Mouse (Mus musculus) stomach, embryonic 14.5 days (tissue): ENCODE measurements around the gene Mitd1. TPM values are rescaled to one million over a fixed set of nuclear protein-coding genes. Genes with fewer than 3 reads are reported as not detected.

Source experiments
- ATAC-seq: fragments of 200-750 bp; cut with Nextera tagmentation; 2 replicates; pipeline ENCODE4 v1.8.0; 2017; ENCODE audit warnings: low read depth, moderate TSS enrichment; ENCODE audit not compliant: insufficient number of reproducible peaks, insufficient read depth, low FRiP score
- H3K27ac ChIP-seq: fragments of 300-500 bp; sonication (generic); 2 replicates; pipeline ENCODE4 v1.5.1; 2014; ENCODE audit warnings: mild to moderate bottlenecking, low read length, moderate library complexity, mixed read lengths
- H3K27me3 ChIP-seq: fragments of 300-500 bp; sonication (generic); 2 replicates; pipeline ENCODE4 v1.6.1; 2014; ENCODE audit warnings: low read length, control low read depth, mixed read lengths; ENCODE audit not compliant: control insufficient read depth, insufficient read depth
- H3K36me3 ChIP-seq: fragments of 300-500 bp; sonication (generic); 2 replicates; pipeline ENCODE4 v1.6.1; 2014; ENCODE audit warnings: mild to moderate bottlenecking, control low read depth, low read length, moderate library complexity, mixed read lengths; ENCODE audit not compliant: control insufficient read depth, insufficient read depth
- H3K4me1 ChIP-seq: fragments of 300-500 bp; sonication (generic); 2 replicates; pipeline ENCODE4 v1.6.1; 2014; ENCODE audit warnings: low read length, control low read depth, mixed read lengths; ENCODE audit not compliant: control insufficient read depth, insufficient read depth
- H3K4me2 ChIP-seq: fragments of 300-500 bp; sonication (generic); replicated peaks from 2 replicates; pipeline ENCODE4 v1.6.1; 2014; ENCODE audit warnings: low read depth, low read length, control low read depth
- H3K4me3 ChIP-seq: fragments of 300-500 bp; sonication (generic); 2 replicates; pipeline ENCODE4 v1.5.1; 2014; ENCODE audit warnings: low read depth, low read length, control low read depth
- H3K9ac ChIP-seq: fragments of 300-500 bp; sonication (generic); replicated peaks from 2 replicates; pipeline ENCODE4 v1.6.1; 2014; ENCODE audit warnings: low read depth, mild to moderate bottlenecking, control low read depth, low read length, moderate library complexity, mixed read lengths
- H3K9me3 ChIP-seq: fragments of 300-500 bp; sonication (generic); 2 replicates; pipeline ENCODE4 v1.6.1; 2016; ENCODE audit warnings: low read depth, low read length, control low read depth; ENCODE audit not compliant: control insufficient read depth
- WGBS: fragments of 180-500 bp; shearing (Covaris S2); extraction: QIAGEN DNeasy Blood & Tissue Kit; methylation state at CpG from one replicate; pipeline ENCODE4 v1.1.7; 2014; 5-methylcytosine and 5-hydroxymethylcytosine counted together
- polyA plus RNA-seq: library from polyadenylated mRNA; unstranded; fragments of >200 nt; fragmentation: Nextera tagmentation; extraction: Ambion mirVana; gene quantifications from 2 replicates; pipeline ENCODE4 v1.2.1, GENCODE M21; 2014

Mitd1 gene
- polyA plus RNA-seq, 1 experiment from 2014 or later, result 33.0 TPM

- Histone ChIP-seq H3K27me3 (no peaks in the 10 kb centered on the region), H3K9ac (no peak overlapping the region), H3K27ac (no peak overlapping the region), H3K4me1 (no peaks in the 10 kb centered on the region), H3K36me3 (peaks cover 35% of the 10 kb centered on the region), H3K9me3 (no peaks in the 10 kb centered on the region), H3K4me2 (no peak overlapping the region), H3K4me3 (no peak overlapping the region)
- ATAC-seq, result no peak
- 55% methylated on average over 6 of the region's 6 CpGs for WGBS
Measured at GRCm38 (mm10) chr1:37900288-37900687, 10.1 kb upstream of the Mitd1 start.

- Histone ChIP-seq H3K9ac (no peak overlapping the region), H3K9me3 (no peaks in the 10 kb centered on the region), H3K4me3 (no peak overlapping the region), H3K36me3 (peaks cover 40% of the 10 kb centered on the region), H3K4me2 (no peak overlapping the region), H3K27me3 (no peaks in the 10 kb centered on the region), H3K27ac (no peak overlapping the region), H3K4me1 (no peaks in the 10 kb centered on the region)
- 67% methylated on average over 4 of the region's 4 CpGs for WGBS
- ATAC-seq, result no peak
Measured at GRCm38 (mm10) chr1:37899816-37900215, 9.6 kb upstream of the Mitd1 start.

DNA sequence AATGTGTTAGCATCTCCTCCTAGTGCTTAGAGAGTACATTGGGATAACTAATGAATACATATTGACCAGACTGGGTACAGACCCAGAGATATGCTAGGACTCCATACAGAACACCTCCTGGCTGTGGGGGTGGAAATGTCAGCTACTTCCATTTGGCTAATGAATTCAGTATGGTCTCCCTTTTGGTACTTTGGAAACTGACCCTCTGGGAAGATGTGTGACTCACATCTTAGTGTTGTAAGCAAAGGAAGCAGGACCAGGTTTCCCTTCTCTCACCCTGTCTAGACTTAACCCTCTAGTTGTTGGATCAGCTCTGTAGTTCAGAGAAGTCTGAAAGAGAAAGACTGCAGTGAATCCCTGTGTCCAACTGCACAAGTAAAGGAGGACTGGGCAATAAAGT lies 4.4 kb upstream of the Mitd1 start:
- no peak overlapping the region for H3K4me3 ChIP-seq
- no peak for ATAC-seq
- no peak overlapping the region for H3K9ac ChIP-seq
- H3K36me3 ChIP-seq, result peaks cover 46% of the 10 kb centered on the region
- no peaks in the 10 kb centered on the region for H3K9me3 ChIP-seq
- H3K4me2 ChIP-seq, result no peak overlapping the region
- no peak overlapping the region for H3K27ac ChIP-seq
- peaks cover 5% of the 10 kb centered on the region; the same call in 1 of the 2 replicates for H3K4me1 ChIP-seq
- no peaks in the 10 kb centered on the region for H3K27me3 ChIP-seq

DNA sequence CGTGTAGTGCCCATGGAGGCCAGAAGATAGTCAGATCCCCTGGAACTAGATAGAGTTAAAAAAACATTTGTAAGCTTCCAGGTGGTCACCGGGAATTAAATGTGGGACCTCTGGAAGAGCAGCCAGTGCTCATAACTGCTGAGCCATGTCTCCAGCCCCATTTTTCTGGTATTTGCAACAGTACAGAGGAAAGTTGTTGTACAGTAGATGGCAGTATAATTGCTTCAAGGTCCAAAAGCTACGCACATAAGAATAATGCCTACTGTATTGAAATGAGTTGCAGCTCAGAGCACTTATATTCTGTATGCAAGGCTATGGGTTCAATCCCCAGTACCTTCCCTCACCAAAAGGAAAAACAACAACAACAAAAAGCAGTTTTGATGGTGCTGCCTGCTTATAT lies 1.2 kb upstream of the Mitd1 start:
- H3K4me1 ChIP-seq, result peaks cover 10% of the 10 kb centered on the region; the same call in 1 of the 2 replicates
- H3K4me3 ChIP-seq, result peak overlapping the region; percentile 71
- peak overlapping the region; percentile 68; the same call in 1 of the 2 replicates for H3K9ac ChIP-seq
- ATAC-seq, result no peak
- no peaks in the 10 kb centered on the region for H3K9me3 ChIP-seq
- H3K4me2 ChIP-seq, result peak overlapping the region; percentile 87
- WGBS, result 54% methylated on average over 3 of the region's 3 CpGs
- H3K27ac ChIP-seq, result no peak overlapping the region
- H3K27me3 ChIP-seq, result no peaks in the 10 kb centered on the region
- H3K36me3 ChIP-seq, result peaks cover 24% of the 10 kb centered on the region

DNA sequence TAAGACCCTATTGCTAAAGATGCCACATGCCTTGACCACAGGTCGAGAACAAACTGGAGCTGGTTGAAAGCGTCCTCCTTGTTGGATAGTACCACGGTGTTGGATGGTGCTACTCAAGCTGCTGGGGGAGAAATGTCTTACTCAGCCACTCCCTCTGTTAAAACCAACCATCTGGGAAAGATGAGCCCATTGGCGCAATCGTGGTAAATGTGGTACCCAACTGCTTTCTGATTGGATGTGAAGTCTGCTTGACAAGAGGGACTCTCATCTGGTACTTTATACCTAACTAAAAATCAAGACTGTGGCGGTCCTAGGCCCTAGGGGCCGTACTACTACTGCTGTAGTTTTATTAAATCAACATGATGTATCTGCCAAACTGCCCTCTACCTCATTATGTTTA lies 1.0 kb downstream of the Mitd1 start:
- H3K4me1 ChIP-seq, result peaks cover 10% of the 10 kb centered on the region; the same call in 1 of the 2 replicates
- H3K9ac ChIP-seq, result no peak overlapping the region
- H3K36me3 ChIP-seq, result peaks cover 3% of the 10 kb centered on the region
- peak overlapping the region; percentile 71 for H3K4me3 ChIP-seq
- H3K9me3 ChIP-seq, result no peaks in the 10 kb centered on the region
- ATAC-seq, result no peak
- WGBS, result 81% methylated on average over 7 of the region's 7 CpGs
- no peak overlapping the region for H3K27ac ChIP-seq
- no peaks in the 10 kb centered on the region for H3K27me3 ChIP-seq
- peak overlapping the region; percentile 60 for H3K4me2 ChIP-seq

- H3K27ac ChIP-seq, result no peak overlapping the region
- 75% methylated on average over 4 of the region's 4 CpGs for WGBS
- H3K27me3 ChIP-seq, result no peaks in the 10 kb centered on the region
- no peak overlapping the region for H3K4me2 ChIP-seq
- peaks cover 5% of the 10 kb centered on the region; the same call in 1 of the 2 replicates for H3K4me1 ChIP-seq
- no peak overlapping the region for H3K4me3 ChIP-seq
- H3K9me3 ChIP-seq, result no peaks in the 10 kb centered on the region
- no peak for ATAC-seq
- H3K36me3 ChIP-seq, result peaks cover 9% of the 10 kb centered on the region
- no peak overlapping the region for H3K9ac ChIP-seq
Measured at GRCm38 (mm10) chr1:37884451-37884850, 5.8 kb downstream of the Mitd1 start.

- H3K4me2 ChIP-seq, result no peak overlapping the region
- H3K27ac ChIP-seq, result no peak overlapping the region
- H3K27me3 ChIP-seq, result no peaks in the 10 kb centered on the region
- H3K4me3 ChIP-seq, result no peak overlapping the region
- no peak for ATAC-seq
- 89% methylated on average over 4 of the region's 4 CpGs for WGBS
- peaks cover 15% of the 10 kb centered on the region for H3K36me3 ChIP-seq
- no peaks in the 10 kb centered on the region for H3K4me1 ChIP-seq
- H3K9ac ChIP-seq, result no peak overlapping the region
- no peaks in the 10 kb centered on the region for H3K9me3 ChIP-seq
Measured at GRCm38 (mm10) chr1:37883411-37883810, 6.8 kb downstream of the Mitd1 start.

DNA sequence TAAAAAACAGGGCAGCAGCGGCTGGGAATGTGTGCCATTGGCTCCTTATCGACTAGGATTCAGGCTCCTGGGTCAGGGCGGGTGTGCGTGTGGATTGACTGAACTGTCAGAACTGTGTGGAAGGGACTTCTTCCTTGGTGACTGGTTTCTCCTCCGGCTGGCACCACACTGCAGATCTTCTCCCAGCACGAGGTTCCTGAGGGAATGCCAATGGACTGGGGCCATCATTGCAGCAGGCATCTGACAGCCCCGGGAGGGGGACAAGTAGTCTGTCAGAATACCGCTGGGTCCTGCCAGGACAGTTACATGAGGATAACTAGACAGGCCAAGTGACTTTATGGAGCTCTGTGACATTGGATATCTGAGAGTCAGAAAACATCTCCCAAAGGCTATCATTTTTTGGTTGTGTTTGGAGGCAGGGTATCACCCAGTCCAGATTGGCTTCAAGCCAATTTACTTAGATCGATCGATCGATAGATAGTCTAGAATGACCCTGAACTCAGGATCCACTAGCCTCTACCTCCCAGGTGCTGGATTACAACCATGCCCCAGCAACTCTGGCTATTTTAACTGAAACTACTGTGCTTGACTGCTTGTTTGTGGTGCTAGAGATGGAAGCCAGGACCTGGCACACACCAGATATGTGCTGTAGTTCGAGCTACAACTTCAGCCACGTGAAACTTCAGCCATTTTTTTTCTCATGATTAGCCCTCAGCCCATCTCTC lies 12.3 kb downstream of the Mitd1 start:
- Histone ChIP-seq H3K4me3 (no peak overlapping the region), H3K27me3 (no peaks in the 10 kb centered on the region), H3K9ac (no peak overlapping the region), H3K27ac (no peak overlapping the region), H3K4me2 (no peak overlapping the region), H3K4me1 (no peaks in the 10 kb centered on the region), H3K9me3 (0 out of 2 replicates have a peak, but pooled peaks cover 6% of the 10 kb centered on the region), H3K36me3 (peaks cover 37% of the 10 kb centered on the region)
- 94% methylated on average over 13 of the region's 13 CpGs for WGBS
- no peak for ATAC-seq

DNA sequence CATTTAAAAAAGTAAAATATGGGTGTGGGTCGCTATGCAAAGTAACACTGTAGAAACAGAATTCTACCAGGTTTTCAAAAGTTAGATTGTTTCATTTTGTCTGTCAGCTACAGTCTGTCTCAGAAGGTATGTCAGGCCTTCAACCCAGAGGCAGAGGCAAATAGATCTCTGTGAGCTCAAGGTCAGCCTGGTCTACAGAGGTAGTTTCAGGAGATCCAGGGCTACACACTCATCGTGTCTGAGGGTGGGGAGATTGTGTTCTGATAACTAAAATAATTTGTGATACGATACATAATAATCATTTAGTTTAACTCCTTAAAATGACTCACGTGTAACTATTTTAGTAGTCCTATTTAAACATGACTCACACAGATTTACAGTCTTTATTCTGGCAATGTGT lies 17.1 kb downstream of the Mitd1 start:
- H3K4me1 ChIP-seq, result no peaks in the 10 kb centered on the region
- peaks cover 21% of the 10 kb centered on the region; the same call in 1 of the 2 replicates for H3K36me3 ChIP-seq
- H3K9me3 ChIP-seq, result 0 out of 2 replicates have a peak, but pooled peaks cover 6% of the 10 kb centered on the region
- H3K4me3 ChIP-seq, result peak overlapping the region; percentile 51; the same call in 1 of the 2 replicates
- H3K4me2 ChIP-seq, result peak overlapping the region; percentile 74
- H3K9ac ChIP-seq, result no peak overlapping the region
- ATAC-seq, result no peak
- no peak overlapping the region for H3K27ac ChIP-seq
- 83% methylated on average over 4 of the region's 4 CpGs for WGBS
- H3K27me3 ChIP-seq, result no peaks in the 10 kb centered on the region
